Mouse (Mus musculus) cortical plate, adult 2 months (tissue): ENCODE data around the gene Megf6.

Experiments used
- CTCF ChIP-seq: fragments of 200-500 bp; IDR thresholded peaks from 2 replicates; pipeline ENCODE4 v1.5.1; 2011; ENCODE audit warnings: mild to moderate bottlenecking, control low read depth, low read length; ENCODE audit not compliant: insufficient read depth; ENCODE audit errors: extremely low read depth
- POLR2A ChIP-seq: fragments of 200-500 bp; IDR thresholded peaks from 2 replicates; pipeline ENCODE4 v1.6.1; 2011; ENCODE audit warnings: mild to moderate bottlenecking, low read length, control low read depth; ENCODE audit not compliant: insufficient read depth; ENCODE audit errors: extremely low read depth

DNA sequence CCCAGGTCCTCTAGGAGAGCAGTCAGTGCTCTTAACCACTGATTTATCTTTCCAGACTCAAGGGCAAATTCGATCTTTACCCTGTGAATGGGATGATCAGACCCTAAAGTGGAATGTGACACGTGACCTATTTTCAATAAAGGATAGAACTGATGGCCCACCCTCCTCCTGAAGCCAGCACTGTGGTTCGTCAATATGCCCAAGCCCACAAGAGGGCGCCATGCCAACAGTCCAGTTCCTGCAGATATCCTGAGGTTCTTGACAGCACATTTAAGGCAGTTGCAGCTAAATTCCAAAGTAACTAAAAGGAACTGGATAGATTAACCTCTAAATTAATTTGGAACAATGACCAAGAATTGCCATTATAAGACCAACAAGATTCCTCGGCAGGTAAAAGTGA, 3.5 kb upstream of the Megf6 start:
- TF ChIP-seq CTCF: peak; percentile 64
- no peak for TF ChIP-seq POLR2A
